In genomic region chr15:97730365-97730764, GRCm38 (mm10) we compare ENCODE assay signal across 22 mouse cellular contexts. TPM values are rescaled to one million over a fixed set of nuclear protein-coding genes. Genes with fewer than 3 reads are reported as not detected.
A peak's percentile ranks its signal among the peaks of the same experiment; 100 is the strongest.
DNase-seq lines count a peak whose midpoint lies in the region; ATAC-seq and TF ChIP-seq lines count a peak whose summit lies in the region.
"Had no signal": no experiment of that assay in that cellular context is flagged by ENCODE, and none has a peak within 500 bp of the region (broad histone marks: within the 10 kb centered on the region; RNA-seq: fewer than 3 reads in every experiment).

No protein-coding gene starts in this region.

- H3K9me3 ChIP-seq in embryonic facial prominence, embryonic 15.5 days (replicated peaks) = no peaks in the 10 kb centered on the region
- H3K9me3 ChIP-seq in embryonic facial prominence, embryonic 10.5 days = peaks cover 8% of the 10 kb centered on the region; the same call in 1 of the 2 replicates
- H3K9me3 ChIP-seq in kidney, embryonic 14.5 days (ENCODE audit: control insufficient read depth, low read length) = no peaks in the 10 kb centered on the region
- H3K9me3 ChIP-seq in midbrain, embryonic 10.5 days (replicated peaks) = peaks cover 5% of the 10 kb centered on the region; the same call in 1 of the 2 replicates
- H3K9me3 ChIP-seq: hindbrain, embryonic 12.5 days; neural tube, embryonic 15.5 days had no signal

- POLR2A ChIA-PET in Patski (lab: Charles Lee) = interaction anchor here (2.2 kb wide), 1 partner anchor 11 kb away, joined by 6 read pairs; no protein-coding TSS in a partner anchor

- TF ChIP-seq CTCF in Patski (IDR thresholded peaks at IDR 0.05) = no peak

- in situ Hi-C loops in Patski (cut with MboI; ENCODE audit: low pct_unique_long_range_greater_than_20kb) = no loop called here

- ATAC-seq in embryonic facial prominence, embryonic 15.5 days (ENCODE audit: insufficient number of reproducible peaks, low FRiP score, low TSS enrichment, low read depth) = no peak
- no peak for ATAC-seq in kidney, embryonic 14.5 days (ENCODE audit: low FRiP score, low TSS enrichment)
- peak; percentile 47 for ATAC-seq in Patski
- ATAC-seq: liver, postnatal 0 days had no signal

- no peak for DNase-seq in embryonic facial prominence, embryonic 10.5 days (ENCODE audit: low spot score)
- DNase-seq in kidney, adult 18-20 months = peak; percentile 45
- no peak for DNase-seq in Patski (ENCODE audit: low read depth, low spot score)
- DNase-seq in kidney, postnatal 14 days = peak; percentile 64
- DNase-seq in midbrain, embryonic 10.5 days (ENCODE audit: low spot score) = no peak
- DNase-seq in cerebellum, postnatal 4 days (ENCODE audit: low spot score in 2 of 2) = no peak
- DNase-seq: adrenal gland, postnatal 10 days; cerebellum, adult 2 months; heart, postnatal 14 days; left cerebral cortex, postnatal 4 days; liver, postnatal 0 days; lung, postnatal 10 days; right cerebral cortex, adult 18-20 months; right cerebral cortex, postnatal 4 days had no signal

- H3K4me2 ChIP-seq in embryonic facial prominence, embryonic 15.5 days (replicated peaks) = 0 out of 2 replicates have a peak overlapping the region, but pooled peaks have one; percentile 0
- H3K4me2 ChIP-seq in kidney, embryonic 14.5 days (replicated peaks; ENCODE audit: low read depth, low read length) = no peak overlapping the region
- H3K4me2 ChIP-seq: hindbrain, embryonic 12.5 days; liver, embryonic 11.5 days; midbrain, embryonic 12.5 days; neural tube, embryonic 15.5 days had no signal

- no peaks in the 10 kb centered on the region for H3K36me3 ChIP-seq in embryonic facial prominence, embryonic 15.5 days
- H3K36me3 ChIP-seq in embryonic facial prominence, embryonic 10.5 days (replicated peaks) = no peaks in the 10 kb centered on the region
- no peaks in the 10 kb centered on the region for H3K36me3 ChIP-seq in kidney, embryonic 14.5 days (ENCODE audit: control insufficient read depth, insufficient read depth, low read length)
- no peaks in the 10 kb centered on the region for H3K36me3 ChIP-seq in midbrain, embryonic 10.5 days
- H3K36me3 ChIP-seq: hindbrain, embryonic 12.5 days; midbrain, embryonic 12.5 days; neural tube, embryonic 15.5 days had no signal

- CTCF ChIA-PET in Patski (lab: Charles Lee) = interaction anchor here (2.2 to 2.6 kb wide), 3 partner anchors 12 to 46 kb away, joined by 8 to 11 read pairs (median 10); no protein-coding TSS in a partner anchor

- WGBS in embryonic facial prominence, embryonic 15.5 days = 46% methylated on average over 6 of the region's 6 CpGs
- 49% methylated on average over 6 of the region's 6 CpGs for WGBS in embryonic facial prominence, embryonic 10.5 days
- 57% methylated on average over 6 of the region's 6 CpGs for WGBS in kidney, embryonic 14.5 days
- WGBS in midbrain, embryonic 10.5 days = 57% methylated on average over 6 of the region's 6 CpGs

- H3K9ac ChIP-seq in embryonic facial prominence, embryonic 15.5 days = no peak overlapping the region
- no peak overlapping the region for H3K9ac ChIP-seq in kidney, embryonic 14.5 days (ENCODE audit: low read depth, low read length)
- H3K9ac ChIP-seq: hindbrain, embryonic 12.5 days; liver, postnatal 0 days; midbrain, embryonic 12.5 days; neural tube, embryonic 15.5 days had no signal

- H3K4me1 ChIP-seq in embryonic facial prominence, embryonic 15.5 days = peaks cover 11% of the 10 kb centered on the region; the same call in 1 of the 2 replicates
- 0 out of 2 replicates have a peak, but pooled peaks cover 4% of the 10 kb centered on the region for H3K4me1 ChIP-seq in embryonic facial prominence, embryonic 10.5 days
- H3K4me1 ChIP-seq in kidney, embryonic 14.5 days (ENCODE audit: control insufficient read depth, insufficient read depth, low read length) = 0 out of 2 replicates have a peak, but pooled peaks cover 3% of the 10 kb centered on the region
- peaks cover 21% of the 10 kb centered on the region for H3K4me1 ChIP-seq in midbrain, embryonic 10.5 days
- H3K4me1 ChIP-seq: hindbrain, embryonic 12.5 days; midbrain, embryonic 12.5 days had no signal

- no peaks in the 10 kb centered on the region for H3K27me3 ChIP-seq in embryonic facial prominence, embryonic 15.5 days
- H3K27me3 ChIP-seq in embryonic facial prominence, embryonic 10.5 days (replicated peaks; ENCODE audit: low read depth, poor library complexity, severe bottlenecking) = no peaks in the 10 kb centered on the region
- H3K27me3 ChIP-seq in kidney, embryonic 14.5 days (ENCODE audit: control insufficient read depth, insufficient read depth, low read length) = no peaks in the 10 kb centered on the region
- H3K27me3 ChIP-seq in Patski = no peaks in the 10 kb centered on the region
- no peaks in the 10 kb centered on the region for H3K27me3 ChIP-seq in midbrain, embryonic 10.5 days (ENCODE audit: low read depth, poor library complexity, severe bottlenecking)
- H3K27me3 ChIP-seq: hindbrain, embryonic 12.5 days; midbrain, embryonic 12.5 days; neural tube, embryonic 15.5 days had no signal

- peak overlapping the region; percentile 1; the same call in 1 of the 2 replicates for H3K4me3 ChIP-seq in embryonic facial prominence, embryonic 15.5 days (replicated peaks)
- H3K4me3 ChIP-seq in embryonic facial prominence, embryonic 10.5 days = no peak overlapping the region
- no peak overlapping the region for H3K4me3 ChIP-seq in kidney, embryonic 14.5 days (ENCODE audit: low read length)
- H3K4me3 ChIP-seq in midbrain, embryonic 10.5 days = no peak overlapping the region
- H3K4me3 ChIP-seq: hindbrain, embryonic 12.5 days; midbrain, embryonic 12.5 days; neural tube, embryonic 15.5 days had no signal

- H3K27ac ChIP-seq in embryonic facial prominence, embryonic 15.5 days (replicated peaks) = 0 out of 2 replicates have a peak overlapping the region, but pooled peaks have one; percentile 3
- H3K27ac ChIP-seq in embryonic facial prominence, embryonic 10.5 days (replicated peaks) = no peak overlapping the region
- no peak overlapping the region for H3K27ac ChIP-seq in kidney, embryonic 14.5 days (ENCODE audit: low read depth, low read length)
- no peak overlapping the region for H3K27ac ChIP-seq in midbrain, embryonic 10.5 days (replicated peaks)
- H3K27ac ChIP-seq: hindbrain, embryonic 12.5 days; kidney, postnatal 0 days; midbrain, embryonic 12.5 days; neural tube, embryonic 15.5 days had no signal

RNA-seq across cellular contexts. Expression of gene Endou, which starts 0.8 kb away (rescaled TPM):
- polyA plus RNA-seq in embryonic facial prominence, embryonic 15.5 days (2015; fragmentation: Nextera tagmentation; extraction: Ambion mirVana) = 35.2 and 35.9 TPM in 2 replicates
- polyA plus RNA-seq in embryonic facial prominence, embryonic 10.5 days (2016; fragmentation: Nextera tagmentation; extraction: Ambion mirVana) = 0.06 TPM in 1 of 2 replicates, not detected in the other
- 0.20 and 0.34 TPM in 2 replicates for polyA plus RNA-seq in kidney, embryonic 14.5 days (2014; fragmentation: Nextera tagmentation; extraction: Ambion mirVana)
- 0.17 TPM for polyA plus RNA-seq in Patski (2021)
- polyA plus RNA-seq in midbrain, embryonic 10.5 days (2016; fragmentation: Nextera tagmentation; extraction: Ambion mirVana) = 0.12 and 0.26 TPM in 2 replicates
- polyA plus RNA-seq: forebrain, embryonic 11.5 days; liver, embryonic 11.5 days had no signal

RNA-seq across cellular contexts. Expression of gene Rpap3, which starts 24.7 kb away (rescaled TPM):
- polyA plus RNA-seq in embryonic facial prominence, embryonic 15.5 days (2015; fragmentation: Nextera tagmentation; extraction: Ambion mirVana) = 19.7 and 24.0 TPM in 2 replicates
- 38.8 and 40.2 TPM in 2 replicates for polyA plus RNA-seq in embryonic facial prominence, embryonic 10.5 days (2016; fragmentation: Nextera tagmentation; extraction: Ambion mirVana)
- polyA plus RNA-seq in kidney, embryonic 14.5 days (2014; fragmentation: Nextera tagmentation; extraction: Ambion mirVana) = 37.2 and 47.2 TPM in 2 replicates
- polyA plus RNA-seq in Patski (2021) = 32.9 TPM
- polyA plus RNA-seq in midbrain, embryonic 10.5 days (2016; fragmentation: Nextera tagmentation; extraction: Ambion mirVana) = 40.4 and 41.7 TPM in 2 replicates

RNA-seq across cellular contexts. Expression of gene Rapgef3, which starts 37.4 kb away (rescaled TPM):
- polyA plus RNA-seq in embryonic facial prominence, embryonic 15.5 days (2015; fragmentation: Nextera tagmentation; extraction: Ambion mirVana) = 11.8 and 12.9 TPM in 2 replicates
- polyA plus RNA-seq in embryonic facial prominence, embryonic 10.5 days (2016; fragmentation: Nextera tagmentation; extraction: Ambion mirVana) = 5.5 and 5.9 TPM in 2 replicates
- 11.9 and 15.7 TPM in 2 replicates for polyA plus RNA-seq in kidney, embryonic 14.5 days (2014; fragmentation: Nextera tagmentation; extraction: Ambion mirVana)
- polyA plus RNA-seq in Patski (2021) = 22.4 TPM
- polyA plus RNA-seq in midbrain, embryonic 10.5 days (2016; fragmentation: Nextera tagmentation; extraction: Ambion mirVana) = 5.3 and 6.0 TPM in 2 replicates

RNA-seq across cellular contexts. Expression of gene Slc48a1, which starts 48.0 kb away (rescaled TPM):
- 51.2 and 52.7 TPM in 2 replicates for polyA plus RNA-seq in embryonic facial prominence, embryonic 15.5 days (2015; fragmentation: Nextera tagmentation; extraction: Ambion mirVana)
- 17.8 and 18.9 TPM in 2 replicates for polyA plus RNA-seq in embryonic facial prominence, embryonic 10.5 days (2016; fragmentation: Nextera tagmentation; extraction: Ambion mirVana)
- 34.4 and 36.1 TPM in 2 replicates for polyA plus RNA-seq in kidney, embryonic 14.5 days (2014; fragmentation: Nextera tagmentation; extraction: Ambion mirVana)
- 134 TPM for polyA plus RNA-seq in Patski (2021)
- 30.5 and 36.3 TPM in 2 replicates for polyA plus RNA-seq in midbrain, embryonic 10.5 days (2016; fragmentation: Nextera tagmentation; extraction: Ambion mirVana)

Comparison
In these comparisons a context has a peak if more than half of its experiments do, and no peak if none do; other contexts are left out.
1. RNA of gene Endou, which starts 0.8 kb away (polyA plus RNA-seq): 35.2 to 35.9 TPM in embryonic facial prominence, embryonic 15.5 days; 0.12 to 0.26 TPM in midbrain, embryonic 10.5 days, 0.20 to 0.34 TPM in kidney, embryonic 14.5 days, 0.17 TPM in Patski (single experiment) and 0.06 TPM in embryonic facial prominence, embryonic 10.5 days; every median in the first group is over 10 times any median in the second.
2. DNase-seq: peak in kidney, adult 18-20 months (single experiment) and kidney, postnatal 14 days (single experiment); none in embryonic facial prominence, embryonic 10.5 days (single experiment), Patski (single experiment), midbrain, embryonic 10.5 days (single experiment) and cerebellum, postnatal 4 days (0 of 2).